Mouse (Mus musculus) heart, embryonic 16.5 days (tissue): ENCODE measurements around the gene Gpatch11. TPM values are rescaled to one million over a fixed set of nuclear protein-coding genes. Genes with fewer than 3 reads are reported as not detected.
"Not testable (repeated sequence)": the region's sequence is repeated elsewhere in the genome, so short reads cannot be mapped to it uniquely, and the experiment has no call there.

Experiments
- ATAC-seq: fragments of 200-750 bp; cut with Nextera tagmentation; replicated peaks from 2 replicates; pipeline ENCODE4 v1.8.0; 2017; ENCODE audit warnings: moderate number of reproducible peaks; ENCODE audit not compliant: insufficient read depth, low FRiP score; ENCODE audit errors: extremely low read depth
- H3K27ac ChIP-seq: fragments of 300-500 bp; sonication (generic); 2 replicates; pipeline ENCODE4 v1.5.1; 2014; ENCODE audit warnings: mild to moderate bottlenecking, low read length, control low read depth, moderate library complexity
- H3K27me3 ChIP-seq: fragments of 300-500 bp; sonication (generic); 2 replicates; pipeline ENCODE4 v1.6.1; 2014; ENCODE audit warnings: low read length, mixed read lengths; ENCODE audit not compliant: control insufficient read depth, insufficient read depth
- H3K36me3 ChIP-seq: fragments of 300-500 bp; sonication (generic); 2 replicates; pipeline ENCODE4 v1.6.1; 2014; ENCODE audit not compliant: control insufficient read depth, insufficient read depth
- H3K4me1 ChIP-seq: fragments of 300-500 bp; sonication (generic); 2 replicates; pipeline ENCODE4 v1.6.1; 2014; ENCODE audit warnings: low read length, mixed read lengths; ENCODE audit not compliant: control insufficient read depth, insufficient read depth
- H3K4me2 ChIP-seq: fragments of 300-500 bp; sonication (generic); 2 replicates; pipeline ENCODE4 v1.6.1; 2014; ENCODE audit warnings: low read depth, mild to moderate bottlenecking, control low read depth, low read length
- H3K4me3 ChIP-seq: fragments of 300-500 bp; sonication (generic); 2 replicates; pipeline ENCODE4 v1.5.1; 2014; ENCODE audit warnings: mild to moderate bottlenecking, control low read depth, low read length
- H3K9ac ChIP-seq: fragments of 300-500 bp; sonication (generic); 2 replicates; pipeline ENCODE4 v1.6.1; 2014; ENCODE audit warnings: low read length, control low read depth
- H3K9me3 ChIP-seq: fragments of 300-500 bp; sonication (generic); replicated peaks from 2 replicates; pipeline ENCODE4 v1.6.1; 2016; ENCODE audit warnings: low read length; ENCODE audit not compliant: control insufficient read depth
- WGBS: fragments of 180-500 bp; shearing (Covaris S2); extraction: QIAGEN DNeasy Blood & Tissue Kit; methylation state at CpG from one replicate; pipeline ENCODE4 v1.1.7; 2014; 5-methylcytosine and 5-hydroxymethylcytosine counted together
- polyA plus RNA-seq: library from polyadenylated mRNA; unstranded; fragments of >200 nt; fragmentation: Nextera tagmentation; extraction: Ambion mirVana; gene quantifications from 2 replicates; pipeline ENCODE4 v1.2.1, GENCODE M21; 2015

Gene Gpatch11
- 38.5 and 43.7 TPM in 2 replicates for polyA plus RNA-seq

DNA sequence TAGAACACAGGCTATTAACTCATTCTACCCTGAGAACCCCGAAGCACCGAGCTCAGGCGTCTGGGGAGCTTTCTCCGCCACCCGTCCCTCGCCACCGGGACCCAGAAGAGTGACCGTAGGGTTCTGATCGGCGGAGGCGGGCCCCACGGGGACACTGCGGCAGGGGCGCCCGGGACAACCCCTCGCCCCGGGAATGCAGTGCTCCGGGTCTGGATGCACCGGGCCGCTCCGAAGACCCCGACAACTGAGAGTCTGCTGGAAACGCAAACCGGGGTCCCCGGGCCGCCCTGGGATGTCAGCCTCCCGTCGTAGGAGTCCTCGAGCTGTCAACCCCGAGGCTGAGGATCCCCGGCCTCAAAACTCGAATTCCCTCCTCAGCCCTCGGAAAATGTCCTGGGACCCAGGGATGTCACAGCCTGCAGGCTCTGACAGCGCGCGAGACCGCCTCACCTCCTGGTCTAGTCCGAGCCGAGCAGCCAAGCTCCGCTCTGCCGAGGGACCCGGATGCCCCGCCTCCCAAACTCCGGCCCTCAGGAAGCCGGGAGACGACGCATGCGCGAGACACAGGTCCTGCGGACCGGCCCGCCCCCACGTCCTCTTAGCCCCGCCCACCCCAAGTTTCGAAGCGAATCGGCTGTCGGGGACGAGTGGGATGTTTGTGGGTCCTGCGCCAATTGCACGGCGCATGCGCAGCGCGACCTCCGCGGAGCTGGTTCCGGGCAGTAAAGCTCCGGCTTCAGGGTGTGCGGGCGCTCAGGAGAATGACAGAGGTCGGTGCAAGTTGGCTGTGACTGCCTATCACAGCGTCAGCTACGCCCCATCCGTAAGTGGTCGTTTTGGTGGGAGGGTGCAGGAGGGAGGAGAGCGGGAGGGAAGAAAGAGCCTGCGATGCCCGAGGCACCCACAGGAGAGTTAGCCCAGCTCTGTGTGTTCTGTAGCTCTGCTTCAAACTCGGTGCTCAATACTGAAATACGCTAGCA is at the start of gene Gpatch11, which contains the start of gene Heatr5b:
Gene Gpatch11, plus strand, starts transcription at position 712 of the 980 bp plus-strand sequence.
Gene Heatr5b, minus strand, starts transcription at position 509 of the 980 bp plus-strand sequence.
- no peaks in the 10 kb centered on the region for H3K27me3 ChIP-seq
- peak within 1 kb of the TSS; percentile 89 for H3K27ac ChIP-seq
- WGBS: under 1% methylated on average over 81 of the region's 81 CpGs
- H3K4me3 ChIP-seq: peak within 1 kb of the TSS; percentile 94
- H3K4me2 ChIP-seq: peak within 1 kb of the TSS; percentile 91
- peak; percentile 98 for ATAC-seq
- peaks cover 18% of the 10 kb centered on the region for H3K36me3 ChIP-seq
- H3K9ac ChIP-seq: peak within 1 kb of the TSS; percentile 96
- no peaks in the 10 kb centered on the region for H3K9me3 ChIP-seq
- 0 out of 2 replicates have a peak, but pooled peaks cover 5% of the 10 kb centered on the region for H3K4me1 ChIP-seq

GRCm38 (mm10) chr17:78788273-78788672 is 47.1 kb upstream of the Gpatch11 start:
- H3K4me2 ChIP-seq, H3K27me3 ChIP-seq, H3K27ac ChIP-seq, H3K9me3 ChIP-seq, H3K4me3 ChIP-seq, H3K9ac ChIP-seq, H3K4me1 ChIP-seq, ATAC-seq: not testable (repeated sequence)
- 78% methylated on average over 3 of the region's 3 CpGs for WGBS
- H3K36me3 ChIP-seq: peaks cover 10% of the 10 kb centered on the region

DNA sequence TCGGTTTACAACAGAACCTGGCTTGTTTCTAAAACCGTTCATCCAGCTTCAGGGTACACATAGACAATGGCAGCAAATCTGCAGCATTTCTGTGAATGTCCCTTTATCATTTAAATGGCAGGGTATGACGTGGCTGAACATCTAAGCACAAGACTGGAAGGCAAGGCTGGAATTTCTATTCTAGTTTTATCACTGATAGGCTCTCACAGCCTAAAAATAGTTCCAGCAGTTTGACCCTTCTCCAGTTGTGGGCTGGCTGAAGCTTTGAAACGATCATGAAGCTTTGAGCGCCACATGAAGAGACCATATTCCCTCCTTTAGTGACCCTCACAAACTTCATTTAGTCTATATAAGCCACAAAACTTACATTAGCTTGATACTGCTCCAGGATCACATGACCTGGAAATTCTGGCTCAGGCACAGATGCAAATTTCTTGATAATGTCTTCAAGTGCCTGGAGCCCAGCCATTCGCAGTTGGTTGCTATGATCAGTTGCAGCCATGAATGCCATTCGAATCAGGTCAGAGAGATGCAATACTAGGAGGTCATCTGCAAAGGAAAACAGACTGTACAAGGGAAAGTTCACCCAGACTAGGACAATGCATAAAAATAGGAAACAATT is 44.2 kb upstream of the Gpatch11 start:
- peak overlapping the region; percentile 3; the same call in 1 of the 2 replicates for H3K9ac ChIP-seq

GRCm38 (mm10) chr17:78791690-78792070 is 43.7 kb upstream of the Gpatch11 start:
- Histone ChIP-seq H3K4me2 (peak overlapping the region; percentile 29), H3K4me3 (no peak overlapping the region), H3K27ac (peak overlapping the region; percentile 98), H3K9ac (peak overlapping the region; percentile 60), H3K4me1 (peaks cover 13% of the 10 kb centered on the region), H3K27me3 (no peaks in the 10 kb centered on the region), H3K36me3 (peaks cover 15% of the 10 kb centered on the region), H3K9me3 (no peaks in the 10 kb centered on the region)
- no peak; the same call in none of the 2 replicates for ATAC-seq
- 57% methylated on average over 3 of the region's 3 CpGs for WGBS

More for the DNA sequence above, 44.2 kb upstream of the Gpatch11 start:
- Histone ChIP-seq H3K4me3 (no peak overlapping the region), H3K9me3 (no peaks in the 10 kb centered on the region), H3K27ac (peak overlapping the region; percentile 98), H3K4me1 (peaks cover 13% of the 10 kb centered on the region), H3K27me3 (no peaks in the 10 kb centered on the region), H3K4me2 (peak overlapping the region; percentile 23; the same call in 1 of the 2 replicates), H3K36me3 (peaks cover 10% of the 10 kb centered on the region)
- peak; percentile 96 for ATAC-seq
- WGBS: 26% methylated on average over 7 of the region's 7 CpGs

- Histone ChIP-seq H3K27ac (peak overlapping the region; percentile 98), H3K27me3 (no peaks in the 10 kb centered on the region), H3K9me3 (no peaks in the 10 kb centered on the region), H3K4me2 (peak overlapping the region; percentile 29), H3K4me1 (peaks cover 13% of the 10 kb centered on the region), H3K4me3 (no peak overlapping the region), H3K9ac (peak overlapping the region; percentile 60), H3K36me3 (peaks cover 17% of the 10 kb centered on the region)
- ATAC-seq: no peak
- 67% methylated on average over 3 of the region's 3 CpGs for WGBS
Observed at GRCm38 (mm10) chr17:78792122-78792521, 43.2 kb upstream of the Gpatch11 start.

DNA sequence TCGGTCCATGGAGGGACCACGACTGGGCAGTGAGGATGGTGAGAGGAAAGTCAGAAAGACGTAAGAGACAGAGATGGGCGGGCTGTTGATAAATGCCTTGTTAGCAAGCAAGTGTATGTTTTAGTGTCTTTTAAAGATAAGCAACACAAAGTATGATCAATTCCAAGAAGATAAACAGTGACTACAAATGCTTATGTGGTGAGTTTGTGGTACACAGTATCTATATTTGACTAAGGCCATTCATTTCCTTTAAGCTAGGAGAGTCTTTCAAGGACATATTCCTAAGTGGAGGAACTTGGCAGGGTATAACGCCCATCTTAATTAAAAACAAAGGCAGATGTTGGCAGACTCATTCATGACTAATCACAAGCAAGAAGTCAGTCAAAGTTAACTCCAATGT is 41.0 kb upstream of the Gpatch11 start:
- H3K9me3 ChIP-seq: no peaks in the 10 kb centered on the region
- no peak overlapping the region for H3K9ac ChIP-seq
- no peak overlapping the region for H3K27ac ChIP-seq
- no peak overlapping the region for H3K4me2 ChIP-seq
- H3K4me3 ChIP-seq: no peak overlapping the region
- H3K4me1 ChIP-seq: peaks cover 13% of the 10 kb centered on the region
- 73% methylated on average over 5 of the region's 5 CpGs for WGBS
- no peak for ATAC-seq
- no peaks in the 10 kb centered on the region for H3K27me3 ChIP-seq
- peaks cover 19% of the 10 kb centered on the region for H3K36me3 ChIP-seq

DNA sequence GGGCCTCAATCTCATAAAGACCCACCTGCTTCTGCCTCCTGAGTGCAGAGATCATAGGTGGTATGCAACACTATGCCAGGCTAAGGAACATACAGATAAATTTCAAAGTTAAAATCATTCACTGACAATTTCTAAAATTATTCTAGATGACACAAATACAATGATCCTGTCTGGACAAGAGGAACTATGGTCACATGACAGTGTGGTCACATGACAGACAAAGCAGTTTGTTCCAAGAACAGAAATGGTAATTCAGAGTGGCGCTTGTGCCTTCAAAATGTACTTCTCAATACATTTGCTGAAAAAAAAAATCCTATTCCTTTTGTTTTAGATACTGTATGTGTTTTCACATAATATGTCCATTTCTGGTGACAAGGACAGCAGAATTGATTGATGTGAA is 38.1 kb upstream of the Gpatch11 start:
- Histone ChIP-seq H3K27ac (no peak overlapping the region), H3K36me3 (peaks cover 32% of the 10 kb centered on the region), H3K4me1 (peaks cover 9% of the 10 kb centered on the region), H3K4me2 (no peak overlapping the region), H3K4me3 (no peak overlapping the region), H3K27me3 (no peaks in the 10 kb centered on the region), H3K9ac (no peak overlapping the region), H3K9me3 (no peaks in the 10 kb centered on the region)
- ATAC-seq: no peak
- 97% methylated on average over 1 of the region's 1 CpGs for WGBS

- Histone ChIP-seq H3K36me3 (peaks cover 32% of the 10 kb centered on the region), H3K4me1 (peaks cover 2% of the 10 kb centered on the region; the same call in 1 of the 2 replicates), H3K27me3 (no peaks in the 10 kb centered on the region), H3K4me2 (no peak overlapping the region), H3K4me3 (no peak overlapping the region), H3K9me3 (no peaks in the 10 kb centered on the region), H3K27ac (no peak overlapping the region), H3K9ac (no peak overlapping the region)
- ATAC-seq: peak; percentile 86; the same call in 1 of the 2 replicates
Observed at GRCm38 (mm10) chr17:78809019-78809418, 26.3 kb upstream of the Gpatch11 start.
